Mouse (Mus musculus): ENCODE measurements at regions not wholly inside any gene's neighbourhood (a gene's known extent, or its start where the extent isn't known, plus 50 kb on each side); places are given as distances from the start of the nearest gene placed in this dataset.

GRCm38 (mm10) chr5:118815783-118816182 lies 255.3 kb downstream of the Med13l start:
- no peak for DNase-seq (ENCODE audit: low spot score in 2 of 2)

GRCm38 (mm10) chr5:118818294-118818693 lies 257.8 kb downstream of the Med13l start:
- no peak for DNase-seq (ENCODE audit: low spot score in 2 of 2)

GRCm38 (mm10) chr5:118824791-118825190 lies 264.3 kb downstream of the Med13l start:
- DNase-seq (ENCODE audit: low spot score in 2 of 2): no peak

- no peak for DNase-seq (ENCODE audit: low spot score in 2 of 2)
Measured at GRCm38 (mm10) chr5:118829031-118829698, 268.7 kb downstream of the Med13l start.

GRCm38 (mm10) chr5:118832701-118833100 lies 272.2 kb downstream of the Med13l start:
- no peak for DNase-seq (ENCODE audit: low spot score in 2 of 2)

- no peak for DNase-seq (ENCODE audit: low spot score in 2 of 2)
Measured at GRCm38 (mm10) chr5:118834129-118834528, 273.6 kb downstream of the Med13l start.

- DNase-seq (ENCODE audit: low spot score in 2 of 2): no peak
Measured at GRCm38 (mm10) chr5:118837001-118837400, 276.5 kb downstream of the Med13l start.

- DNase-seq (ENCODE audit: low spot score in 2 of 2): no peak
Measured at GRCm38 (mm10) chr5:118838421-118838820, 277.9 kb downstream of the Med13l start.

GRCm38 (mm10) chr5:118839916-118840315 lies 279.4 kb downstream of the Med13l start:
- DNase-seq (ENCODE audit: low spot score in 2 of 2): no peak

GRCm38 (mm10) chr5:118841210-118842016 lies 280.9 kb downstream of the Med13l start:
- DNase-seq (ENCODE audit: low spot score in 2 of 2): no peak

- no peak for DNase-seq (ENCODE audit: low spot score in 2 of 2)
Measured at GRCm38 (mm10) chr5:118842017-118842396, 281.5 kb downstream of the Med13l start.

GRCm38 (mm10) chr5:118857001-118857400 lies 296.5 kb downstream of the Med13l start:
- DNase-seq (ENCODE audit: low spot score in 2 of 2): no peak

GRCm38 (mm10) chr5:118861143-118861847 lies 300.8 kb downstream of the Med13l start:
- peak in 1 of 2 experiments; percentile 4 for DNase-seq (ENCODE audit: low spot score in 2 of 2)

GRCm38 (mm10) chr5:118867511-118867910 lies 307.0 kb downstream of the Med13l start:
- DNase-seq (ENCODE audit: low spot score in 2 of 2): no peak

- no peak for DNase-seq (ENCODE audit: low spot score in 2 of 2)
Measured at GRCm38 (mm10) chr5:118869330-118869729, 308.9 kb downstream of the Med13l start.

GRCm38 (mm10) chr5:118873871-118874270 lies 313.4 kb downstream of the Med13l start:
- no peak for DNase-seq (ENCODE audit: low spot score in 2 of 2)

GRCm38 (mm10) chr5:118875096-118875637 lies 314.7 kb downstream of the Med13l start:
- no peak for DNase-seq (ENCODE audit: low spot score in 2 of 2)

- DNase-seq (ENCODE audit: low spot score in 2 of 2): no peak
Measured at GRCm38 (mm10) chr5:118876586-118877312, 316.3 kb downstream of the Med13l start.

GRCm38 (mm10) chr5:118877313-118877669 lies 316.8 kb downstream of the Med13l start:
- no peak for DNase-seq (ENCODE audit: low spot score in 2 of 2)

- no peak for DNase-seq (ENCODE audit: low spot score in 2 of 2)
Measured at GRCm38 (mm10) chr5:118877831-118878230, 317.4 kb downstream of the Med13l start.

GRCm38 (mm10) chr5:118878722-118879121 lies 318.2 kb downstream of the Med13l start:
- DNase-seq (ENCODE audit: low spot score in 2 of 2): no peak

Data from layer of hippocampus, postnatal 14 days (tissue).